Mouse (Mus musculus): ENCODE results near the gene Sprr2a2.
"Not testable (repeated sequence)": the region's sequence is repeated elsewhere in the genome, so short reads cannot be mapped to it uniquely, and the experiment has no call there.

Gene Sprr2a2

DNA sequence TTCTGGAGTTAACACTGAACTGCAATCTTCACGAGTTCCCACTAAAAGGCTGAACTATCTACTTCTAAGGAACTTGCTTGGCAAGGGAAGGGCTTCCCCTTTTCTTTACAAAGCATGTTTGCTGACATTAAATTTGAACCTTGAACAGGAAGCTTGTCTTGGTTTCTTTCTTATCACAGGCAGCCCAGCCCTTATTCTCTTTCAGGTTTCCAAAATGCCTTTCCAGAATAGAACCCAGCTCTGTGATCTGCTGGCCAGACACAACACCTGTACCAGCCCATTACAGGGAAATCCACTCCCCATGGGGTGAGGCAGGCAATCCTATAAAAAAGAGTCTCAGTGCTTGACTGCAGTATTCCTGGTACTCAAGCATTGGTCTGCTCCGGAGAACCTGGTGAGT is at the start of gene Sprr2a2, which contains the start of gene Sprr2a1:
TSS of gene Sprr2a2 (plus strand) at position 352 of the 400 bp plus-strand sequence.
TSS of gene Sprr2a1 (plus strand) at position 231 of the 400 bp plus-strand sequence.
- not testable (repeated sequence) for DNase-seq

DNA sequence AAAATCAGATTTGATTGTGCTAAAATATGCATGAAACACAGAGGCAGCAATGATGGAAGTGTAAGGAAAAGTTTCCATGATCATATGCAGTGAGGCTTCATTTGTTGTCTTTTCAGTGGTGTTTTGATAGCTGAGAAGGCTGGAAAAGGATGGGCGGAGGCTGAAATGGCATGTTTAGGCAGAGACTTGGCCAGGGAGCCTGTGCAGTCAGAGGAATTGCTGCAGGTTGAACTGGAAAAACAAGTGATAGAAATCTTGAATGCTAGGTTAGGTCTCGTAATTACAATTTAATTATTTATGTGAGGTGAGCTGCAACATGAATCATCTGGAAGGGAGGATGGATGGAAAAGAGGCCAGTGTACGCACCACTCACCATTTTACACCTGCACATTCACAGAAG is 45.9 kb upstream of the Sprr2a2 start:
- no peak for DNase-seq

- no peak for DNase-seq
These were observed 38.8 kb upstream of the Sprr2a2 start for GRCm38 (mm10) chr3:92176880-92177279.

DNA sequence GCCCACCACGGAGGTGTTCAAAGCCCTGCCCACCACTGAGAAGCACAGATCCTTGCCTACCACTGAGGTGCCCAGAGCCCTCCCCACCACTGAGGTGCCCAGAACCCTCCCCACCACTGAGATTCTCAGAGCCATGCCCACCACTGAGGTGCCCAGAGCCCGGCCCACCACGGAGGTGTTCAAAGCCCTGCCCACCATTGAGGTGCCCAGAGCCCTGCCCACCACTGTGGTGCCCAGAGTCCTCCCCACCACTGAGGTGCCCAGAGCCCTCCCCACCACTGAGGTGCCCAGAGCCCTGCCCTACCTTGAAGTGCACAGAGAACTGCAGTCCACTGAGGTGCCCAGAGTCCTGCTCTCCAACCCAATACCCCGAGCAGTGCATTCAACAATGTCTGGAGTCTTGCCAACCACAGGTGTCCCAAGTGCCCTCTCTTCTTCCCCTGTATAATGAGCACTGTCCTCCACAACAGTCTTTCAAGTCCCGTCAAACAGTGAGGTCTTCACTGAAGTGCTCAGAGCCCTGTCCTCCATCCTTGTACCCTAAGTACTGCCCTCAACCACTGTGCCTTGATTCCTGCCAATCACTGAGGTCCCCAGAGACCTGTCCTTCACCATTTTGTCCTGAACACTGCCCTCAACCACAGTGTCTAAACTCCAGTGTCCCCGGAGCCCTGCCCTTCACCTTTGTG is 20.1 kb upstream of the Sprr2a2 start:
- no peak for DNase-seq

GRCm38 (mm10) chr3:92211133-92211925 is 4.4 kb upstream of the Sprr2a2 start:
- not testable (repeated sequence) for DNase-seq

GRCm38 (mm10) chr3:92212059-92212458 is 3.7 kb upstream of the Sprr2a2 start:
- DNase-seq = not testable (repeated sequence)

DNA sequence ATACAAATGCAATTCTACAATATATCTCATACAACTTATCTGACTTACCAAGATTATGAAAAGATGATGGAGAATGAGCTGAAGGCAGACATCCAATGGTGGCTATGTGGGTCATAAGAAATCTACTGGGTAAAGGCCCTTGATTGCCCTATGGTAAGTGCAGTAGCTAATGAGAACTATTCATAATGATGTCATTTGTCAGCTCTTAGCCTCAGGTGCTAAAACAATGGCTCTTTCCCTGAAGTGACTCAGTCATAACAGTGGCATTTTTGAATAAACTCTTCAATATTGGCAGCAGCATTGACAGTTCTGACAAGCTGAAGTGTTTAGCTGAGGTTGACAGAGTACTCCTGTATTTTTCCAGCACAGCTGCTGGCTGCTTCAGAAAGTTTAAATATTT is 2.1 kb upstream of the Sprr2a2 start:
- DNase-seq = not testable (repeated sequence)

GRCm38 (mm10) chr3:92219031-92219430 is 3.3 kb downstream of the Sprr2a2 start:
- DNase-seq = not testable (repeated sequence)

DNA sequence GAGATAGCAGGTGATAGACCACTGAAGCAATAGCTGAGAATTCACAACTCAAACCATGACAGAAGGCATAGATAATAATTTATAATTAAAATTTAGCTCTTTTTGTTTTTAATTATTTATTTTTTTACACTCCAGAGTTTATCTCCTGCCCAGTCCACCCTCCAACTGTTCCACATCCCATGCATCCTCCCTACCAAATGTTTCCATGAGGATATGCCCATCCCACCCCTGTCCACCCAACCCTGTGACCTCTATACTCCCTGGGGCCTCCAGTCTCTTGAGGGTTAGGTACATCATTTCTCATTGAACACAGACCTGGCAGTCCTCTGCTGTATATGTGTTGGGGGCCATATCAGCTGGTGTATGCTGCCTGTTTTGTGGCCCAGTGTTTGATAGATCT is 8.0 kb downstream of the Sprr2a2 start:
- not testable (repeated sequence) for DNase-seq

DNA sequence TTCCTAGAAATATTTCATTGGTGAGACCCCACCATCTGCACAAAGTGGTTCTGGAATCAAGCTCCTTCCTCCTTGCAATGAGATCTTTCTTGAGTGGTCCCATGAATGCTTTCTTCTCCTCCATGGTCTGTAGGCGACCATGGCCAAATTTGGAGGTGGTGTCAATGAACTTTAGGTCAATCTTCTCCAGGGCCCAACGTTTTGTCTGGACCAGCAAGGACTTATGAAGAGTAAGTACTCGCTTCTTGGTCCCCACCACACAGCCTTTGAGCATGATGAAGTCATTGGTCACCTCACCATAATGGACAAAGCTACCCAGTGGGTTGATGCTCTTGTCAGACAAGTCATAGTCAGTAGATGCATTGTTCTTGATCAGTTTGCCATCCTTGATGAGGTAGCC is 11.7 kb downstream of the Sprr2a2 start:
- DNase-seq = not testable (repeated sequence)

DNA sequence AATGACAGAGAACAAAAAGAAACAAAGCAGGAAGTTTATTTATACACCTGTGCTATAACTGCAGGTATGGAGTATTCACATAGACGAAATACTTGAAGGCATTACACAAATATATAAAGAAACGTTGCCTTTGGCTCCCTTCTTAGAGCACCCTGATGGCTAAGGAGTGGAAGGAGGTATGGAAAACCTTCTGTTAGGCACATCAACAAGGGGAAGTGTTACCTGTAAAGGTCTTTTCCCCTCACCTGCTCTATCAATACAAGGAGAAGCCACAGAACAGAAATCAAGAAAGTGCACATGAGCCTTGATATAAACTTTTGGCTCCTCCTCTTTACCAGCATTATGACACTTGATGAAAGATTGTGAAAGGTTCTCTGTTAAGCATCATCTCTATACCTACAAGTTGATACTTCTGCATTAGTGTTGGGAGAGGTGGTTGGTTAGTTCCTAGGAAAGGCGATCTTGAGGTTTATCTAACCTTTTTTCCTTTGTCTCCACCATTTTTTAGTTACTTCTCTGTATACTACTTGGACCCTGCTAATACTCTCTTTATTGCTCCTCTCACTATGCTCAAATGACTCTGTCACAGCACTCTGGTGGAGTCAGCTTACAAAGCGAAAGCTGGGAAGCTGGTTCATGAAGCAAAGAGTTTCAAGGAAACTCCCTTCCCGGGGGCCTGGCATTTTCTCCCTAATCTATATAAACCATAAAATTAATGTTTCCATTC is 20.9 kb downstream of the Sprr2a2 start:
- DNase-seq = not testable (repeated sequence)

GRCm38 (mm10) chr3:92238736-92239135 is 23.0 kb downstream of the Sprr2a2 start:
- DNase-seq = not testable (repeated sequence)

GRCm38 (mm10) chr3:92239197-92239596 is 23.5 kb downstream of the Sprr2a2 start:
- DNase-seq = not testable (repeated sequence)

- not testable (repeated sequence) for DNase-seq
These were observed 29.1 kb downstream of the Sprr2a2 start for GRCm38 (mm10) chr3:92244833-92245232.

GRCm38 (mm10) chr3:92246245-92246644 is 30.5 kb downstream of the Sprr2a2 start:
- not testable (repeated sequence) for DNase-seq

- DNase-seq = not testable (repeated sequence)
These were observed 32.8 kb downstream of the Sprr2a2 start for GRCm38 (mm10) chr3:92248494-92248893.

DNA sequence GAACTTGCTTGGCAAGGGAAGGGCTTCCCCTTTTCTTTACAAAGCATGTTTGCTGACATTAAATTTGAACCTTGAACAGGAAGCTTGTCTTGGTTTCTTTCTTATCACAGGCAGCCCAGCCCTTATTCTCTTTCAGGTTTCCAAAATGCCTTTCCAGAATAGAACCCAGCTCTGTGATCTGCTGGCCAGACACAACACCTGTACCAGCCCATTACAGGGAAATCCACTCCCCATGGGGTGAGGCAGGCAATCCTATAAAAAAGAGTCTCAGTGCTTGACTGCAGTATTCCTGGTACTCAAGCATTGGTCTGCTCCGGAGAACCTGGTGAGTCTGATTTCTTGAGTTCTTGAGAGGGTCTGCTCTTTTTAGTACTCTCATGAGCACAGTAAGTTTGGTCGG is 34.7 kb downstream of the Sprr2a2 start:
- not testable (repeated sequence) for DNase-seq

DNA sequence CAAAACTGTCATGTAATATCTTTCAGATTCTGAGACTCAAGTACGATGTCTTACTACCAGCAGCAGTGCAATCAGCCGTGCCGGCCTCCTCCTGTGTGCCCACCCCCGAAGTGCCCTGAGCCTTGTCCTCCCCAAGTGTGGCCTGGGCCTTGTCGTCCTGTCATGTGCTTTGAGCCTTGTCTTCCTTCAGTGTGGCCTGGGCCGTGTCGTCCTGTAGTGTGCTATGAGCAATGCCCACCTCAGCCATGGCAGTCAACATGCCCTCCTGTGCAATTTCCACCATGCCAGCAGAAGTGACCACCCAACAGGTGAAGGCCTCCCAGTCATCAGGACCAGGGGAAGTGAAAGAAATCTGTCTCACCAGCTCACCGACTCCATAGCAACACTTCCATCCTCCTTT is 38.1 kb downstream of the Sprr2a2 start:
- DNase-seq = not testable (repeated sequence)

GRCm38 (mm10) chr3:92258526-92258925 is 42.8 kb downstream of the Sprr2a2 start:
- DNase-seq = not testable (repeated sequence)

DNA sequence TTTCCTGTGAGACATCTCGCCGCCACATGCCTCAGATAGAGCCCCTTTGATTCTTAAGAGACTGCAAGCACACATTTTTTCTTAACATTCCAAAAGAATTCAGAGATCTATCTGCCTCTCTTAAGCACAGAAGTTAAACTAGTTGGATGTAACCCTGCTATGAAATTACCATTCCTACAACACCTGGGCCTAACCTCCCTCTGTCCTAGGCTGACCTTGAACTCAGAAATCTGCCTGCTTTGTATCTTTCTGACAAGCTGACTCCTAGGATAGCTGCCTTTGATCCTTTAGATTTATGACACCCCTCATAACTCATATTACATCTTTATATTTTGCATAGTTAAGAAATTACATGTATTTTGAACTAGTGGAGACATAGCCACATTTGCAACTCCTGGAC is 47.7 kb downstream of the Sprr2a2 start:
- not testable (repeated sequence) for DNase-seq

GRCm38 (mm10) chr3:92271414-92271985 is 55.8 kb downstream of the Sprr2a2 start:
- not testable (repeated sequence) for DNase-seq

DNA sequence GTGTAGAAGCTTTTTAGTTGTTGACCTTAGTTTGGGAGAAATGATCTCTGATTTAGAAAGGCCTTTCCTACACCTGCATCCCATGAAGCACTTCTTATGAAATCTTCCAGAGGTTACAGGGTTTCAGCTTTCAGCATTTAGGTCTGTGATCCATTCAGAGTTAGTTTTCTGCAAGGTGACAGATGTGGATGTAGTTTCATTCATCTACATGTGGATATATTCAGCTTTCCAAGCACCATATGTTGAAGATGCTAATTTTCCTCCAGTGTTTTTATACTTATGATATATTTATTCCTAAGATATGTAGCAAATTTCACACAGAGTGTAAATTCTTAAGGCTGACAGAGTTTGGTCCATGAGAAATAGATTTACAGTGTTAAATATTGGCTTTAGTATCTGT is 57.8 kb downstream of the Sprr2a2 start:
- DNase-seq = not testable (repeated sequence)

GRCm38 (mm10) chr3:92274018-92274417 is 58.3 kb downstream of the Sprr2a2 start:
- not testable (repeated sequence) for DNase-seq
